Mouse (Mus musculus) thymus, adult 2 months (tissue): ENCODE measurements at regions not wholly inside any gene's neighbourhood (a gene's known extent, or its start where the extent isn't known, plus 50 kb on each side); places are given as distances from the start of the nearest gene placed in this dataset.
"Not testable (repeated sequence)": the region's sequence is repeated elsewhere in the genome, so short reads cannot be mapped to it uniquely, and the experiment has no call there.

Source experiments
- CTCF ChIP-seq: fragments of 200-500 bp; IDR thresholded peaks from 2 replicates; pipeline ENCODE4 v1.5.1; 2012; ENCODE audit warnings: mild to moderate bottlenecking, control low read depth, low read length, moderate library complexity, borderline replicate concordance; ENCODE audit not compliant: control insufficient read depth, poor library complexity, insufficient read depth; ENCODE audit errors: extremely low read depth
- POLR2A ChIP-seq: fragments of 200-500 bp; IDR thresholded peaks from 2 replicates; pipeline ENCODE4 v1.6.1; 2012; ENCODE audit warnings: mild to moderate bottlenecking, low read length, control low read depth, moderate library complexity; ENCODE audit not compliant: control insufficient read depth, poor library complexity, insufficient read depth; ENCODE audit errors: extremely low read depth

DNA sequence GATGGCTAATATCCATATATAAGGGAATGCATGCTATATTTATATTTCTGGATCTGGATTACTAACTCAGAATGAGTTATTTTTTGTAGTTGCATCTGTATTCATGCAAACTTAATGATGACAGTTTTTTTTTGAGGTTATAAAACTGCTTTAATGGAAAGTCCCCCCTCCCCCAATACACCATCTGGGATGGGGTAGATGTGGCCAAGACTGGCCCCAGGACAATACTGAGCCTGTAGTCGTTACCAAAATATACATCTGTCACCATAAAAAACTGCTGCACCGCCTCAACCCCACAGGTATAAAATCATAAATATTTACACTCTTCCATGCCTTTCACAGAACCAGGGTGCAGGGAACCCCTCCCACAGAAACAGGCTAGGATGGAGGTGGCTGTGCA lies 400.6 kb upstream of the Gdi2 start:
- TF ChIP-seq CTCF, POLR2A: not testable (repeated sequence)
